Mouse (Mus musculus) gastrocnemius, postnatal 4 days (tissue): Measurements from ENCODE around the gene Kcnh4. TPM values are rescaled to one million over a fixed set of nuclear protein-coding genes. Genes with fewer than 3 reads are reported as not detected.

Source experiments
- DNase-seq, 2 experiments: peaks; one replicate each; pipeline ENCODE4 v3.0.0; 2021 to 2022; ENCODE audit warnings: low spot score in 2 of 2, mixed read lengths in 2 of 2
- total RNA-seq, 2 experiments: library from RNA; stranded (reverse); gene quantifications; 2 replicates each; pipeline ENCODE4 v1.2.3; 2021

Gene Kcnh4
- total RNA-seq, 2 experiments from 2014 or later = 0.10 TPM; not detected in 1

GRCm38 (mm10) chr11:100711783-100712615 is 47.7 kb downstream of the Kcnh4 start, which contains the start of gene Kat2a:
Gene Kat2a, minus strand, starts transcription at chr11:100712465.
- DNase-seq = peak; percentile 70 to 84

DNA sequence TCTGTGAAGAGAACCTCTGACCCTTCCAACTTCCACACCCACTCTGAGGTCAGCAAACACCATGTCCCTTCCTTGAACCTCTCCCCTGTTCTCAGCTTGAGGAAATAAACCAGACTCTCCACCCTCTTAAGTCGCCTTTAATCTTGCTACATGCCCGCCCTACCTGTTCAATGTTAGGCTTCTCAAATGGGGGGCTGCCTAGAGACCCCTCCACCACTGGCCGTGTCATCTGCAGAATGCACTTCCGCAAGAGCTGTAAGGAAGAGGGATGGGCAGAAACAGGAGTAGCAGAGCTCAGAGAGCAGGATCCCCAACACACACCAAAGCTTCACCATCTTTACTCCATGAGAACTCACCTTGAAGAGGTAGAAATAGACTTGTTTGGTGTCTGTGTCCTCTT is 48.8 kb downstream of the Kcnh4 start:
- no peak for DNase-seq

DNA sequence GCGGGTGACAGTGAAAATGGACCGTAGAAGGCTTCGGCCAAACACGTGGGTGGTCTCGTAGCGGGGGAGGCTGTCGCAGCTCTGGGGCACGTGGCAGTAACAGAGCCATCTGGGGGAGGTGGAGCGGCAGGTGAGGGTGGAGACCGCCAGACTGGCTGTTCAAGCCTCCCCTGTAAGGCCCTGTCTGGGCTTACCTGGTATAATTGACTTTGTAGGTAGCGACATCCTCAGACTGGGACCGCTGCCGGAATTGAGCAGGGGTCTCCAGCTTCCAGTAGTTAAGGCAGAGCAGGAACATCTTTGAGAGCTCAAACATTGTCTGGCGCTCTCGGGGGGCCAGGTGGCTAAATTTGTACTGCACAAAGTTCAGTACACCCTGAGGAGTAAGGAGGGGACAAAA is 49.2 kb downstream of the Kcnh4 start:
- DNase-seq = no peak

GRCm38 (mm10) chr11:100709201-100709810 is 50.4 kb downstream of the Kcnh4 start:
- DNase-seq = no peak

DNA sequence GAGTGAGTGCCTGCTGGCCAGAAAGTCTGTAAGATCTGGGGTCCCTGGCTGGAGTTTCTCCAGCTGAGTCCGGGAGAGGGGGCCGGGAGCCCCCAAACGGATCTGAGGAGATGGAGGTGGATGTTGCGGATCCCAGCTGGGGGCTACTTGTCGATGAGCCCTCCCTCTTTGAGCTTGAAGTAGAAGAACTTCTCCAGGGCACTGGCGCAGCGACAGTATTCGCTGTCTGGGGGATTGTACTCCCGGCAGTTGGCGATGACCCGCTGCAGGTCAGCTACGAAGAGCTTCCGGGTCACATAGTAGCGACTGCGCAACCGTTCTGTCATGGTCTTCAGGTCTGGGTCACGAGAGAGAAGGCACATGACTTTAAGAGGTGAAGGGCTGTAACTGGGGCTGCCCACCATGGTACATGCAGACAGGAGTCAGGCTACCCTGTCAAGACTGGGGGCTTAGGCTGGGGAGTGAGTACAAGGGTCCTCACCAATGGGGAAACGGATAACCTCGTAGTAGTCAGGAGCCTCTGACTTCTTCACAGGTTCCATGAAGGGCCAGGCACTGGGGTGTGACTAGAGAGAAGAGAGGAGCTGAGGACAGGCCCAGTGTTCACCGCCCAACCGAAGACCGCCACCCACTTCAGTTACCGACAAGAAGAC is 54.5 kb downstream of the Kcnh4 start:
- DNase-seq = no peak

DNA sequence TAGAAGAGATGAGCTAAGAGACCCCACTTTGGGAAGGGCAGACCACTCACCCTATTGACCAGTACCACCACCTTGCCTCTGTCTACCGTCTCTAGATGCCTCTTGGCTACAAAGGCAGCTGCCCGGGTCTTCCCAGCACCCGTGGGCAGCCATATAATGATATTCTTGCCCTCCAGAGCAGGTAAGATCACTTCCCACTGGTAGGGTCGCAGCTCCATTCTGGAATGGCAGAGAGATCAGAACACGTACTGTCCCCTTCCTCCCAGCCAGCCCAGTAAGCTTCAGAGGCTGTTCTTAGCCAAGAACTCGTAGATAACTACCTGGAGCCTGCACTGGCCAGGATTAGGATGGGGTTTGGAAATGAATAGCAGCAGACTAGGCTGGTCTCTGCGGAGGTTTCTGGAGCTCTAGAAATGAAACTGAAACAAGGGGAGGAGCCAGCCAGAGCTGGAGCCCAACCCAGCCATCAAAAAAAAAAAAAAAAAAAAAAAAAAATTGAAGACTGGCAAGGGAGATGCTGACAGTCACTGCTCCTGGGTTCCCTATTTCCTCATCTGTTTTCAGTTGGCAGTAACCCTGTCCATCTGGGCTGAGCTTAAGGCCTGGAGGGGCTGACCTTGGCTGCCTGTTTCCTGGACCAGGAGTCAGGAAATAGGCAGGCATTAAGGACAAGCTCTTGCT is 55.8 kb downstream of the Kcnh4 start, which contains the start of gene Dhx58:
Dhx58 (minus strand) TSS at position 421 of the 681 bp plus-strand sequence.
- no peak for DNase-seq

GRCm38 (mm10) chr11:100703366-100703765 is 56.4 kb downstream of the Kcnh4 start:
- DNase-seq = no peak

- no peak for DNase-seq
Measured at GRCm38 (mm10) chr11:100702906-100703305, 56.8 kb downstream of the Kcnh4 start.

- peak in 1 of 2 experiments; percentile 56 for DNase-seq
Measured at GRCm38 (mm10) chr11:100702081-100702851, 57.5 kb downstream of the Kcnh4 start.

GRCm38 (mm10) chr11:100701301-100701700 is 58.4 kb downstream of the Kcnh4 start:
- DNase-seq = peak in 1 of 2 experiments; percentile 52

DNA sequence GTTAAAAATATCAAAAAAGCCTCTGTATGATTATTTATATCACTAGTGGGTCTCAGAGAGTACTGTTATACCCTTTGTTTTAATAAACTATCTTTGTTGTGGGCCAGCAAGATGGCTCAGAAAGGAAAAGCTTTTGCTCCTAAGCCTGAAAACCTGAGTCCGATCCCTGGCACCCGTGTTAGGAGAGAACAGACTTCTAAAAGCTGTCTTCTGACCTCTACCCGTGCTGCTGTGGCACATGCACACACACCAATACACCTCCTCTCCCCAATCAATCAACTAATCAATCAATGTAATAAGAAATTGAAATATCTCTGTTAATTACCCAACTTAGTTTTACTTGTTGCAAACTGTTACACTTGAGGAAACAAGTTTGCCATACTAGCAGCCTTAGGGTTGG is 59.0 kb downstream of the Kcnh4 start:
- DNase-seq = no peak

GRCm38 (mm10) chr11:100697921-100698320 is 61.8 kb downstream of the Kcnh4 start:
- DNase-seq = no peak

DNA sequence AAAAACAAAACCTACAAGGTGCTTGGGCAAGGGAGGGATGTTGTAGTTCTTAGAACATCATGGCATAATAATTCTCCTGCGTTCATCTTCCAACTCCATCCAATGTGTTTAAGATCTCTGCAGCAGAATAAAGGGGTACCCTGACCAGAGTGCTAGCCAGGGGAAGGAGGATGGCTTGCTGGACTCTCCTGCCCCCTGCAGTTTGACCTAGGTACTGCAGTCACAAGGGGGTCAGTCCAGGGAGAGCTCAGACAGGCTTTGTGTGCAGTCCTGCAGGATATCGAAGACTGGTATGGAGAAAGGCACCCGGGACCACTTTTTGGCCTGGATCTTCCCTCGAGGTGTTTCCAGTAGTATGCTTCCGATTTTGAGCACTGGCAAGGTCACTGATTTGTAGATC is 64.8 kb downstream of the Kcnh4 start:
- peak; percentile 66 to 76 for DNase-seq

GRCm38 (mm10) chr11:100693154-100693553 is 66.6 kb downstream of the Kcnh4 start:
- no peak for DNase-seq

- no peak for DNase-seq
Measured at GRCm38 (mm10) chr11:100692164-100692616, 67.6 kb downstream of the Kcnh4 start, which contains the start of gene Zfp385c. Gene Zfp385c, minus strand, starts transcription at chr11:100692455.

GRCm38 (mm10) chr11:100690389-100690788 is 69.4 kb downstream of the Kcnh4 start:
- no peak for DNase-seq
